Mouse (Mus musculus): ENCODE results near the gene Tex19.1. TPM values are rescaled to one million over a fixed set of nuclear protein-coding genes. Genes with fewer than 3 reads are reported as not detected.
A peak's percentile ranks its signal among the peaks of the same experiment; 100 is the strongest.
"Not testable (repeated sequence)": the region's sequence is repeated elsewhere in the genome, so short reads cannot be mapped to it uniquely, and the experiment has no call there.

Tex19.1 gene
- not detected in 2 replicates for total RNA-seq (2014; rRNA removed)
- not detected in 2 replicates for polyA plus RNA-seq (2015; fragmentation: Nextera tagmentation; extraction: Ambion mirVana)

DNA sequence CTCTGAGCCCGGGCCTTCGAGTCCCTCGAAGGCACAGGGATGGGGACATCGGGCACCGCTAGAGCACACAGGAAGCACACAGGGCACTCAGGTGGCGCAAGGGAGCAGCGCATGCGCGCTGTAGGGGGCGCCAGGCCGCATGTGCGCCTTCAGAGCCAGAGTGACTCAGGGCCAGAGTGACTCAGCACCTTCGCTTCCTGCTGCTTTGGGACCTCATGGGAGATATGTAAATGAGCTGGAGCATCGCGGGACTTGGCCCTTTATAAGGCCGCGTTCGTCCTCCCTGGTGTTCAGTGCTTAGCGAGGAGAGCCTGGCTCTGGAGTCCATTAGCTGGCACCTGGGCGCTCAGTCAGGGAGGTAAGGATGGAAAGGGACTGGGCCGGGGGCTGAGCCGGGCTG lies at the start of gene Tex19.1:
TSS of gene Tex19.1 (plus strand) at position 279 of the 400 bp plus-strand sequence.
- Histone ChIP-seq H3K27ac (ENCODE audit: low read depth, low read length) (no peak within 1 kb of the TSS), H3K4me1 (ENCODE audit: insufficient read depth) (no peaks in the 10 kb centered on the region), H3K4me3 (ENCODE audit: low read depth, low read length) (no peak within 1 kb of the TSS), H3K27me3 (ENCODE audit: insufficient read depth, low read length) (no peaks in the 10 kb centered on the region), H3K4me2 (ENCODE audit: low read depth) (no peak within 1 kb of the TSS), H3K9ac (no peak within 1 kb of the TSS), H3K9me3 (ENCODE audit: low read length) (no peaks in the 10 kb centered on the region), H3K36me3 (ENCODE audit: insufficient read depth) (no peaks in the 10 kb centered on the region)
- WGBS: 93% methylated on average over 22 of the region's 22 CpGs
- ATAC-seq (no peak), DNase-seq (no peak)
- TF ChIP-seq CTCF (IDR thresholded peaks at IDR 0.05; ENCODE audit: low read depth): no peak

DNA sequence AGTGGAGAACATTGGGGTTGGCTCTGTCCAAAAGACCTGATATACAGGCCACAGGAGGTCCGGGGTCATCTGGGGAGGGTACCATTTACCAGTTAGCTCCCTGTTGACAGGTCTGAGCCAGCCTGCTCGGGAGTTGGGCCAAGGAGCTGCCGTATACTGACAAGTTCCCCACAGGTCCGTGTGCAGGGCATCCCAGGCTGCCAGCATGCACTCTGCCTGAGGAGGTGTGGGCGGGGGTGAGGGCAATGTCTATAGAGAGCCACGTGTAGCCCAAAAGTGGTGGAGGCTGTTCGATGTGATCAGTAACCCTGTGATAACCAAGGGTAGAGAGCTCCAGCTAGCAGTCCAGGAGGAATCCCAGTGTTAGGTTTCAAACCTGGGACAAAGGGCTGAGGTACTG lies 46.2 kb upstream of the Tex19.1 start:
- WGBS: 65% methylated on average over 7 of the region's 7 CpGs
- no peak for ATAC-seq
- H3K36me3 ChIP-seq (ENCODE audit: insufficient read depth): no peaks in the 10 kb centered on the region

DNA sequence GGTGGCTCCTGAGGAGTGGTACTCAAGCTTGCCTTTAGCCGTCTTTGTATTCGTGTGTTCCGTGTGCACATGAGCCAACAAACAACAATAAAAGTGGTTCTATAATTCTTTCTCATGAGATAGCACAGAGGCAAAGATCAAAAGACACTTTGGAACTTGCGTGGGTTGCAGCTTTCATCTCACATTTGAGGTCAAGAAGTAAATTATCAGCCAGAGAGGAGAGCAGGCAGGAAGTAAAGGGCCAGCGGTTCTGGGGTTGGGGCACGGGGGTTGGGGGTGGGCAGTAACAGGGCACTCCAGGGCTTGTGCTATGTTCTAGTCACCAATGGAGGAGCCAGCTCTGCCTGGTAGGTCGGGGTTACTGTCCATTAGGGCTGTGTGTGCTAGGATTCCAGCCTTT lies 45.3 kb upstream of the Tex19.1 start:
- 67% methylated on average over 7 of the region's 7 CpGs for WGBS

More for the DNA sequence above, 46.2 kb upstream of the Tex19.1 start:
- H3K4me2 ChIP-seq (ENCODE audit: low read depth): no peak overlapping the region
- no peak for DNase-seq
- H3K4me3 ChIP-seq (ENCODE audit: low read depth, low read length): no peak overlapping the region
- no peak overlapping the region for H3K9ac ChIP-seq
- H3K9me3 ChIP-seq (ENCODE audit: low read length): no peaks in the 10 kb centered on the region
- H3K4me1 ChIP-seq (ENCODE audit: insufficient read depth): no peaks in the 10 kb centered on the region
- H3K27ac ChIP-seq (ENCODE audit: low read depth, low read length): no peak overlapping the region
- H3K27me3 ChIP-seq (ENCODE audit: insufficient read depth, low read length): no peaks in the 10 kb centered on the region
- no peak for TF ChIP-seq CTCF (IDR thresholded peaks at IDR 0.05; ENCODE audit: low read depth)

DNA sequence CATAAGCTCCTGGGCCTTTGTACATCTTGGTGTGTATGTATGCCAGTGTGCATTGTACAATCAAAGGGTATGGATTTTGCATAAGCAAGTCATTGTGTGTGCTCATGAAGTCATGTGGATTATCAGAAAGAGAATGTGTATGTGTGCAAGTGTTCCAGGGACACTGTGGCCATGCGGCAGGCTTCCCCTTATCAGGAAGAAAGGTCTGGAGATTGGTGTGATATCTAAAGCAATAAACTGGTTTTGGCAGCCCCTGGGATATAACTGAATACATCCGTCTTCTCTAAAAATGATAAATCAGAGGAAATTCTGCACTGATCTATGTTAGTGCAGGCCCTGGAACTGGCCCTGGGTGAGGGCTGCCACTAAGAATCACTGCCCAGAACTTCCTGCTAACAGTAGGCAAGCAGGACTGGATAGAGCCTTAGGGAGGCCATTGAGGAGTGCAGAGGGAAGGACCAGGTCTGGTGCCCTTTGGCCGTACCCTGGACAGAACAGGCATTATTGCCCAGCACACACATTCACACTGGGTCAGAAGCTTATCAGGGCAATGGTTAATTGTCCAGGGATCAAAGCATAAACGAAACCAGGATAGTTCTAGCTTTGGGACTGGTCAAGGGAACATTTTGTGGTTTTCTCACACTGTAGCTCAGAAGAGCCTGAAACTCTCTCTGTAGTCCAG lies 44.7 kb upstream of the Tex19.1 start:
- 85% methylated on average over 4 of the region's 4 CpGs for WGBS
- H3K4me2 ChIP-seq (ENCODE audit: low read depth): no peak overlapping the region
- no peak overlapping the region for H3K27ac ChIP-seq (ENCODE audit: low read depth, low read length)
- no peaks in the 10 kb centered on the region for H3K27me3 ChIP-seq (ENCODE audit: insufficient read depth, low read length)
- ATAC-seq: no peak
- TF ChIP-seq CTCF (IDR thresholded peaks at IDR 0.05; ENCODE audit: low read depth): no peak
- H3K4me3 ChIP-seq (ENCODE audit: low read depth, low read length): no peak overlapping the region
- no peaks in the 10 kb centered on the region for H3K36me3 ChIP-seq (ENCODE audit: insufficient read depth)
- no peak overlapping the region for H3K9ac ChIP-seq
- H3K9me3 ChIP-seq (ENCODE audit: low read length): no peaks in the 10 kb centered on the region
- no peak for DNase-seq
- H3K4me1 ChIP-seq (ENCODE audit: insufficient read depth): no peaks in the 10 kb centered on the region

More for the DNA sequence above, 45.3 kb upstream of the Tex19.1 start:
- Histone ChIP-seq H3K4me1 (ENCODE audit: insufficient read depth) (no peaks in the 10 kb centered on the region), H3K4me2 (ENCODE audit: low read depth) (no peak overlapping the region), H3K27ac (ENCODE audit: low read depth, low read length) (no peak overlapping the region), H3K9ac (no peak overlapping the region), H3K4me3 (ENCODE audit: low read depth, low read length) (no peak overlapping the region), H3K9me3 (ENCODE audit: low read length) (no peaks in the 10 kb centered on the region), H3K27me3 (ENCODE audit: insufficient read depth, low read length) (no peaks in the 10 kb centered on the region), H3K36me3 (ENCODE audit: insufficient read depth) (no peaks in the 10 kb centered on the region)
- no peak for DNase-seq
- no peak for TF ChIP-seq CTCF (IDR thresholded peaks at IDR 0.05; ENCODE audit: low read depth)
- no peak for ATAC-seq

DNA sequence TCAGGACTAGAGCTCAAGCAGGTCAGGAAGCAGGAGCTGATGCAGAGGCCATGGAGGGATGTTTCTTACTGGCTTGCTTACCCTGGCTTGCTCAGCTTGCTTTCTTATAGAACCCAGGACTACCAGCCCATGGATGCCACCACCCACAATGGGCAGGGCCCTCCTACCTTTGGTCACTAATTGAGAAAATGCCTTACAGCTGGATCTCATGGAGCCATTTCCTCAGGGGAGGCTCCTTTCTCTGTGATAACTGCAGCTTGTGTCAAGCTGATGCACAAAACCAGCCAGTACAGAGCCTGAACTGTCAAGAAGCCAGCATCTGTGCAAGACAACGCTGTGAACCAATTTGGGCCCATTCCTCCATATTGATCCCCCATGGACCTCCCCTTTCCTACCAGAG lies 38.7 kb upstream of the Tex19.1 start:
- not testable (repeated sequence) for DNase-seq; H3K36me3 ChIP-seq (ENCODE audit: insufficient read depth); H3K27ac ChIP-seq (ENCODE audit: low read depth, low read length); H3K4me2 ChIP-seq (ENCODE audit: low read depth); H3K9ac ChIP-seq; H3K4me3 ChIP-seq (ENCODE audit: low read depth, low read length); ATAC-seq; H3K9me3 ChIP-seq (ENCODE audit: low read length); H3K27me3 ChIP-seq (ENCODE audit: insufficient read depth, low read length); H3K4me1 ChIP-seq (ENCODE audit: insufficient read depth)
- 73% methylated on average over 1 of the region's 1 CpGs for WGBS

DNA sequence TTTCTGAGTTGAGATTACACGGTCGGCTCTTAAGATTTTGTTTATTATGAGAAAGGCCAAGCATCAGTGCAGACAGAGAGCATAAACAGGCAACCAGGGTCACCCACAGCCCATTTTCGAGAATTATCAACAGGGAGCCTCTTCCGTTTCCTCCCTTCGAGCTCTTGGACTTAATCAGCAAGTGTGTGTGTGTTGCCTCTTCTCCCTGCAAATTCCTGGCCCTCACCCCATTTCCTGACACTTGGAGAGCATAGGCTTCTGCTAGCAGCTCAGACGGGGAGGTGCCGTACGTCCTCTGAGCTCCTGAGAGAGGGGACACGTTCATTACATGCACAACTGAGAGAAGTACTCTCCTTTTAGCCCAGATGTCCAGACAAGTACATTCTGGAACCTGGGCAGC lies 37.9 kb upstream of the Tex19.1 start:
- ATAC-seq (no peak), DNase-seq (no peak)
- no peak for TF ChIP-seq CTCF (IDR thresholded peaks at IDR 0.05; ENCODE audit: low read depth)
- Histone ChIP-seq H3K9ac (no peak overlapping the region), H3K4me3 (ENCODE audit: low read depth, low read length) (no peak overlapping the region), H3K4me1 (ENCODE audit: insufficient read depth) (no peaks in the 10 kb centered on the region), H3K4me2 (ENCODE audit: low read depth) (no peak overlapping the region), H3K9me3 (ENCODE audit: low read length) (no peaks in the 10 kb centered on the region), H3K36me3 (ENCODE audit: insufficient read depth) (no peaks in the 10 kb centered on the region), H3K27ac (ENCODE audit: low read depth, low read length) (no peak overlapping the region), H3K27me3 (ENCODE audit: insufficient read depth, low read length) (no peaks in the 10 kb centered on the region)
- 72% methylated on average over 9 of the region's 9 CpGs for WGBS

DNA sequence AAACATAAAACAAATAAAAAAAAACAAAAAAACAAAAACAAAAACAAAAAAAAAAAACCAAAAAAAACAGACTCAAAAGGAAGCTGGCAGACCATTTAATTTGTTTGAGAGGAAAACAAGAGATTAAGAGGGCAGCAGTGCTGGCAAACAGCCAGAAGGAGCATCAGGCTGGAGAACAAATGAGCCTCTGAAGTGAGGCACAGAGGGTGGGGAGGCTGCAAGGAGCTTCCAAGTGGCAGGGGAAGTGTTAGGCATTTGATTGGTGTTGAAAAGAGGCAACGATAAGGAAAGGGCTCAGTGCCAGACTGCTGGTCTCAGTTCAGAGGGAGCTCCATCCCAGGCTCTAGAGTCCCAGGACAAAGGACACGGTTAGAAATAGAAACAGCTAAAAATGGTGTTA lies 36.0 kb upstream of the Tex19.1 start:
- H3K27ac ChIP-seq (ENCODE audit: low read depth, low read length): no peak overlapping the region

More for the DNA sequence above, 36.0 kb upstream of the Tex19.1 start:
- no peaks in the 10 kb centered on the region for H3K4me1 ChIP-seq (ENCODE audit: insufficient read depth)
- no peaks in the 10 kb centered on the region for H3K36me3 ChIP-seq (ENCODE audit: insufficient read depth)
- no peak for TF ChIP-seq CTCF (IDR thresholded peaks at IDR 0.05; ENCODE audit: low read depth)
- peak; percentile 56 for DNase-seq
- peak; percentile 66 for ATAC-seq
- no peak overlapping the region for H3K4me2 ChIP-seq (ENCODE audit: low read depth)
- H3K9ac ChIP-seq: no peak overlapping the region
- no peak overlapping the region for H3K4me3 ChIP-seq (ENCODE audit: low read depth, low read length)
- no peaks in the 10 kb centered on the region for H3K9me3 ChIP-seq (ENCODE audit: low read length)
- no peaks in the 10 kb centered on the region for H3K27me3 ChIP-seq (ENCODE audit: insufficient read depth, low read length)
- 2% methylated on average over 2 of the region's 2 CpGs for WGBS
